Mouse (Mus musculus) C2C12 (cell line): ENCODE data around the gene Pbld1.

Experiments
- CTCF ChIP-seq: IDR thresholded peaks from one replicate; pipeline ENCODE4 v1.5.1; 2011; ENCODE audit not compliant: control insufficient read depth, insufficient read depth, insufficient read length
- MAX ChIP-seq: IDR thresholded peaks from one replicate; pipeline ENCODE4 v1.6.1; 2011; ENCODE audit warnings: mild to moderate bottlenecking, control low read depth
- USF1 ChIP-seq: IDR thresholded peaks from one replicate; pipeline ENCODE4 v1.6.1; 2011; ENCODE audit warnings: low read depth, mild to moderate bottlenecking, control low read depth, moderate library complexity

GRCm38 (mm10) chr10:63060406-63060805 lies 444 bp downstream of the Pbld1 start:
- TF ChIP-seq CTCF (no peak), MAX (no peak), USF1 (no peak)
